Mouse (Mus musculus) liver, postnatal 0 days (tissue): Measurements from ENCODE around the gene Sh3gl2.

Source experiments
- CTCF ChIP-seq: sonication (generic); IDR thresholded peaks from 2 replicates; pipeline ENCODE4 v1.5.1; 2016; ENCODE audit warnings: antibody characterized with exemption, low read depth
- EP300 ChIP-seq: IDR thresholded peaks from 2 replicates; pipeline ENCODE4 v1.6.1; 2016; ENCODE audit warnings: antibody characterized with exemption, low read depth, mild to moderate bottlenecking

DNA sequence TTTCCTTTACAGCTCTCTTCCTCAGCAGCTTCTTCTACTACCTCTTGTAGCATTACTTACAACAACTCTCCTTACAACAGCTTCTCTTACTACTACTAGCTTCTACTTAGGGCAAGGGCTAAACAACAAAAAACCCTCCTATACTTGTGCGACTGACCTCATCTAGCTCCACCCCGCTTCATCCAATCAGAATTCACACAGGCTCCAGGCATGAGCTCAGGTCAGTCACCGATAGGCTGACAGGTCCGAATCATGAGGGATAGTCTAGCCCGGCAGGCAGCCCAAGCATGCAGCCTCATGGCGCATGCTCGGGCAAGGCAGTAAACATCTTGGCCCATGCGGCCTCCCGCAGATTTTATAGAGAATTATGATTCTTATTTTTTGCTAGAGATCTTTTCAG, 78.2 kb downstream of the Sh3gl2 start:
- TF ChIP-seq CTCF (no peak), EP300 (no peak)
